Mouse (Mus musculus) C2C12 (cell line): ENCODE data around the gene March10. TPM values are rescaled to one million over a fixed set of nuclear protein-coding genes. Genes with fewer than 3 reads are reported as not detected.

Experiments
- H3K27me3 ChIP-seq: one replicate; pipeline ENCODE4 v1.6.1; 2011; ENCODE audit not compliant: control insufficient read depth, insufficient read depth, insufficient read length
- H3K36me3 ChIP-seq: one replicate; pipeline ENCODE4 v1.6.1; 2011; ENCODE audit not compliant: control insufficient read depth, insufficient read depth
- H3K4me3 ChIP-seq: one replicate; pipeline ENCODE4 v1.5.1; 2011; ENCODE audit warnings: mild to moderate bottlenecking, control low read depth; ENCODE audit not compliant: poor library complexity, insufficient read depth, severe bottlenecking
- H3K79me2 ChIP-seq: one replicate; pipeline ENCODE4 v1.6.1; 2011; ENCODE audit not compliant: control insufficient read depth, insufficient read depth
- H3K79me3 ChIP-seq: one replicate; pipeline ENCODE4 v1.6.1; 2011; ENCODE audit warnings: low read depth, control low read depth
- H3ac ChIP-seq: one replicate; pipeline ENCODE3; 2011; ENCODE audit warnings: low read depth; ENCODE audit not compliant: control insufficient read depth, insufficient read length
- CEBPB ChIP-seq: IDR thresholded peaks from one replicate; pipeline ENCODE4 v1.6.1; 2011; ENCODE audit warnings: low read depth, mild to moderate bottlenecking, control low read depth, moderate library complexity
- CTCF ChIP-seq: IDR thresholded peaks from one replicate; pipeline ENCODE4 v1.5.1; 2011; ENCODE audit not compliant: control insufficient read depth, insufficient read depth, insufficient read length
- FOSL1 ChIP-seq: IDR thresholded peaks from one replicate; pipeline ENCODE4 v1.8.0; 2011; ENCODE audit warnings: mild to moderate bottlenecking, low read length; ENCODE audit not compliant: poor library complexity, insufficient read depth, severe bottlenecking
- MAX ChIP-seq: IDR thresholded peaks from one replicate; pipeline ENCODE4 v1.6.1; 2011; ENCODE audit warnings: mild to moderate bottlenecking, control low read depth
- MYOD1 ChIP-seq: IDR thresholded peaks from one replicate; pipeline ENCODE4 v1.6.1; 2011; ENCODE audit warnings: low read depth; ENCODE audit not compliant: control insufficient read depth, insufficient read length
- MYOG ChIP-seq: IDR thresholded peaks from one replicate; pipeline ENCODE4 v1.6.1; 2011; ENCODE audit not compliant: control insufficient read depth, insufficient read length; ENCODE audit errors: extremely low read depth
- USF1 ChIP-seq: IDR thresholded peaks from one replicate; pipeline ENCODE4 v1.6.1; 2011; ENCODE audit warnings: low read depth, mild to moderate bottlenecking, control low read depth, moderate library complexity
- polyA plus RNA-seq: library from polyadenylated mRNA; unstranded; fragments of >200 nt; fragmentation: generic; extraction: Trizol; gene quantifications from one replicate; pipeline ENCODE4 v1.2.1, GENCODE M21; 2012; ENCODE audit warnings: missing spikeins

March10 gene
- polyA plus RNA-seq, 1 experiment, result 0.09 TPM

DNA sequence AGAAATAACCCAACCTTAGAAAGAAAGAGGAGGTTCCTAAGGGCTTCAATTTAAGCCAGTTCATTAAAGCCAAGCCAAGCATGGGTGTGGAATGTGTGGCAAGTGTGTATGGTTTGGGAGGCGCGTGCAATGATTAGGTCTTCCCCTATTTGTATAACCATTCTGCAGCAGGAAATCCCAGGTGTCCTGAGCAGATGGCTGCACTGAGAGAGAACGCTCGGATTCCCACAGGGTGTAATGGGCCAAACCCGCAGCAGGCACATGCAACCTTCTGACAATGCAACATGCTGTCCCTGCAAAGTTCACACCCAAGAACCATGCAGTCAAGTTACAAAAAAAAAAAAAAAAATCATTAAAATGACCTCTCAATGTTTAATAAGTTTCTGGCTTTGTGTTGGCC lies 10.8 kb downstream of the March10 start:
- Histone ChIP-seq H3K36me3 (no peaks in the 10 kb centered on the region), H3K27me3 (no peaks in the 10 kb centered on the region), H3K4me3 (no peak overlapping the region), H3ac (no peak overlapping the region), H3K79me2 (no peaks in the 10 kb centered on the region), H3K79me3 (no peaks in the 10 kb centered on the region)
- no peak for TF ChIP-seq FOSL1
- TF ChIP-seq CTCF, result no peak
- no peak for TF ChIP-seq USF1
- no peak for TF ChIP-seq CEBPB
- no peak for TF ChIP-seq MYOG
- TF ChIP-seq MYOD1, result no peak
- TF ChIP-seq MAX, result no peak

DNA sequence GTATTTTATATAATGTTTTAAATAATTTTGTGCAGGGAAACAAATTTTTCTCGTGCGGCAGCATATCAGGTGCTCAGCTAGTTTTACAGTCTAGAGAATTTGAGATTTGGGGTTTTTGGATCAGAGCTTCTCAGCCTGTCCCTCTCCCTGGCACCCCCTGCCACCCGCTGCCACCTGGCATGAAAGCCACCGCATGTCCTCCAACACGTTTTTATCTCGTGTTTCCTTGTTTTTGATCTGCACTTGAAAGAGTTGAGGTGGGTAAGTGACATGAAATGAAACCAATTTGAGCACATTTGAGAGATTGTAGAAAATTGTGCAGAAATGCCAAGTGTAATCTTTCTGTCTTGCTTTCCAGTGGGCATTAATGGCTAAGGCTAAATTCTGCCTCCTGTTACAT lies 11.6 kb downstream of the March10 start:
- no peak overlapping the region for H3K4me3 ChIP-seq
- no peaks in the 10 kb centered on the region for H3K27me3 ChIP-seq
- no peak overlapping the region for H3ac ChIP-seq
- no peaks in the 10 kb centered on the region for H3K79me3 ChIP-seq
- no peaks in the 10 kb centered on the region for H3K79me2 ChIP-seq
- H3K36me3 ChIP-seq, result no peaks in the 10 kb centered on the region
- TF ChIP-seq FOSL1 (no peak), MAX (no peak), MYOG (no peak), CEBPB (no peak), MYOD1 (no peak), USF1 (no peak), CTCF (no peak)

DNA sequence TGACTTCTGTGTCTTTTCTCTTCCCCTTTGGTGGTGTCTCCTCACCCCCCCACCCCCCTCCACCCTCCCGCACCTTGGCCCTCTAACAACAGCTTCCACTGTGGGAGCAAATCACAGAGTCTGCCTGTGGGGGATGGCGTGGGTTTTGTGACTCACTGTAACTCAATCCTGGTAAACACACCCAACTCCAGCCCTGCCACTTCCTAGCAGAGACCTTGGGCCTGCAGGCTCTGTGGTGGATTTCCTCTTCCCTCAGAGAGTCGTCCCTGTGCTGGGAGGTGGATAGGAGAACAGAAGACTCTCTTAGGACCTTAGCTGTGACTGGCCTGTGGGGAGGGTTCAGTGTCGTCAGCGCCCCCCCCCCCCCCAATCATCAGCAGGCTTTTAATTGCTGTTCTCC lies 13.0 kb downstream of the March10 start:
- Histone ChIP-seq H3K27me3 (no peaks in the 10 kb centered on the region), H3K4me3 (no peak overlapping the region), H3K79me3 (no peaks in the 10 kb centered on the region), H3K36me3 (no peaks in the 10 kb centered on the region), H3K79me2 (no peaks in the 10 kb centered on the region), H3ac (no peak overlapping the region)
- TF ChIP-seq MYOG (no peak), FOSL1 (no peak), MYOD1 (no peak), CEBPB (no peak), CTCF (no peak), USF1 (no peak), MAX (no peak)

DNA sequence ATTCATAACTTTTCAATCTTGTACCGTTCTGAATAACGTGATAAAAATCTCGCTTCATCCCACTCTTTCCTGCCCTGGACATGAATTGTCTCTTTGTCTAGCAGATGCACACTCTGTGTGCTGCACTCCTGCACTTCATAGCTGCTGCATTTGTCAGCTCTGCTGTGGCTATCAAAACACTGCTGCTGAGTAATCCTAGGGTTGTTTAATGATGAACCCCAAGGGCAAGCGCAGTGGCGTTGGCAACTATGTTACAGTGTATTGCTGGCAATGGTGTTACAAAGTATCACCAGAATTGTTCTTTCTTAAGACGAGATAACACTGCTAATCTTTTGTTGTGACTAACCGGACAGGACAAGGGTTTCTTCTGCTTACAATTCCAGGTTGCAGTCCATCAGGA lies 16.7 kb downstream of the March10 start:
- TF ChIP-seq MYOG (no peak), MYOD1 (no peak), CTCF (no peak)
- no peak overlapping the region for H3ac ChIP-seq

GRCm38 (mm10) chr11:105438907-105439306 lies 17.6 kb downstream of the March10 start:
- TF ChIP-seq FOSL1 (no peak), USF1 (peak; percentile 62)
- H3K79me2 ChIP-seq, result no peaks in the 10 kb centered on the region

More for the DNA sequence above, 16.7 kb downstream of the March10 start:
- no peaks in the 10 kb centered on the region for H3K36me3 ChIP-seq
- H3K79me2 ChIP-seq, result no peaks in the 10 kb centered on the region
- no peak overlapping the region for H3K4me3 ChIP-seq
- H3K79me3 ChIP-seq, result no peaks in the 10 kb centered on the region
- no peaks in the 10 kb centered on the region for H3K27me3 ChIP-seq

DNA sequence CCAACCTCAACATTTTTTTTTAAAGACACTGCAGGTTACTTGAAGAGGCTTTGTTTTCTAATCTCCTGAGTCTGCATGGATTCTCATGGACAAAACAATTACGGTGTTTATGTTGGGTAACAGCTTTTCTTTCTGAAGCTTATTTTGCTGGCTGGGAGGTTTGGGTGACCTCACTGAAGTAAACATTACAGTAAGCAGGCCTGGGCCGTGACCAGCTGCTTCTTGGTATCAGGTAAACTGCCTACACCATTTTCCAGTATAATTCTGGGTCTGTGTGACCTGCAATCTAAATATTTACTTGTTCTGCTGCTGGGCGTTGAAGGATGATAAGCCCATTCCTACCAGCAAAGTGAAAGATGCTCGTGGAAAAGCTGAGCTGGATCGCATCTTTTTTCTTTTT lies 30.1 kb downstream of the March10 start:
- no peak overlapping the region for H3ac ChIP-seq
- H3K79me3 ChIP-seq, result no peaks in the 10 kb centered on the region
- TF ChIP-seq MYOD1 (no peak), FOSL1 (no peak), USF1 (no peak), MAX (no peak), CTCF (no peak), MYOG (no peak), CEBPB (no peak)
- no peaks in the 10 kb centered on the region for H3K36me3 ChIP-seq
- H3K79me2 ChIP-seq, result no peaks in the 10 kb centered on the region
- H3K4me3 ChIP-seq, result no peak overlapping the region
- H3K27me3 ChIP-seq, result no peaks in the 10 kb centered on the region

More at GRCm38 (mm10) chr11:105438907-105439306, 17.6 kb downstream of the March10 start:
- no peaks in the 10 kb centered on the region for H3K36me3 ChIP-seq
- H3K27me3 ChIP-seq, result no peaks in the 10 kb centered on the region
- H3K79me3 ChIP-seq, result no peaks in the 10 kb centered on the region
- no peak overlapping the region for H3K4me3 ChIP-seq
- H3ac ChIP-seq, result no peak overlapping the region
